In the genomic region with DNA sequence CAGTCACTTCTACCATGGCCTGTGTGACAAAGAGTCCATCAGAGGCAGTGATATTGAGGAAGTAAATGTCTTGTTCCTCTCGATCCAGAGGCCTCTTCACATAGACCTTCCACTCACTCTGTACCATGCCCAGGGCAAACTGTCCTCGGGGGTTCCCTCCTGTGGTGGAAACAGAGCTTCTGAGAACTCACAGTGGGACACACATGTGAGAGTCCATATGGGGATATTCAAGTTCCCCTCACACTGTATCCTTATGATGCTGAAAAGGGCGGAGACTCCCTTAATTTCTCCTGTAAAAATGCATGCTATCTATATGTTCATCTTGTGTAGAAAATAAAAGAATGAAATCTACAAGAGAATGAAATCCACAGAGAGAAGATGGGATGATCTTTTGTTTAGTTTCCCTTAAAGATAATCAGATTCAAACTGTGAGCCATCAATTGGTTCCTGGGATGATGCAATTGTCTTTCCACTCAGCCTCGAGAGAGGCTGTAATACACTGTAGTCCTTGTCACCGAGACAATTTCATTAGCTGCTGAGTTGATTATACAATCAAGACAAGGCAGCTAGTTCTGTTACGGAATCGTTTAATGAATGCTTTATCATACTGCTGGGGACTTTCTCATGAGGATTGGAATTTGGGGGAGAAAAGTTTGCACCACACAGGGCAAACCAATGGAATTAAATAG, we compare ENCODE assay signal across 17 mouse cellular contexts.
"Had no signal": no experiment of that assay in that cellular context is flagged by ENCODE, and none has a peak within 500 bp of the region (broad histone marks: within the 10 kb centered on the region; RNA-seq: fewer than 3 reads in every experiment).

No protein-coding gene starts in this region.

- H3K4me3 ChIP-seq: limb, embryonic 12.5 days; liver, embryonic 13.5 days; lung, embryonic 15.5 days; myocyte; neural tube, embryonic 12.5 days had no signal

- DNase-seq: kidney, adult 11 months; kidney, adult 9 months; kidney, postnatal 36 days; layer of hippocampus, adult 9-11 months; liver; liver, embryonic 13.5 days; liver, postnatal 0 days; lung, postnatal 14 days; right cerebral cortex, adult 18-20 months; thymus, postnatal 4 days had no signal

- ATAC-seq: liver, postnatal 0 days had no signal

- H3K4me2 ChIP-seq: limb, embryonic 12.5 days; liver, embryonic 13.5 days; lung, embryonic 15.5 days; neural tube, embryonic 12.5 days had no signal

- H3K27me3 ChIP-seq: limb, embryonic 12.5 days; liver, embryonic 13.5 days; lung, embryonic 15.5 days; neural tube, embryonic 12.5 days had no signal

- H3K9me3 ChIP-seq: limb, embryonic 12.5 days; liver, embryonic 13.5 days; lung, embryonic 15.5 days; neural tube, embryonic 12.5 days had no signal

- H3K4me1 ChIP-seq: limb, embryonic 12.5 days; liver, embryonic 13.5 days; lung, embryonic 15.5 days; neural tube, embryonic 12.5 days had no signal

- H3K9ac ChIP-seq: limb, embryonic 12.5 days; liver, embryonic 13.5 days; liver, postnatal 0 days; lung, embryonic 15.5 days; neural tube, embryonic 12.5 days had no signal

- H3K27ac ChIP-seq: kidney, postnatal 0 days; limb, embryonic 12.5 days; liver, embryonic 13.5 days; lung, embryonic 15.5 days; macrophage; neural tube, embryonic 12.5 days; stomach, postnatal 0 days had no signal

- H3K36me3 ChIP-seq: liver, embryonic 13.5 days; lung, embryonic 15.5 days had no signal
